Mouse (Mus musculus) lung, embryonic 15.5 days (tissue): ENCODE data around the gene Vmn1r176. TPM values are rescaled to one million over a fixed set of nuclear protein-coding genes. Genes with fewer than 3 reads are reported as not detected.
"Not testable (repeated sequence)": the region's sequence is repeated elsewhere in the genome, so short reads cannot be mapped to it uniquely, and the experiment has no call there.

ENCODE experiments used
- ATAC-seq: fragments of 200-750 bp; cut with Nextera tagmentation; 2 replicates; pipeline ENCODE4 v1.8.0; 2017; ENCODE audit warnings: moderate number of reproducible peaks, borderline replicate concordance; ENCODE audit not compliant: low FRiP score, low TSS enrichment; ENCODE audit errors: extremely low read depth
- H3K27ac ChIP-seq: fragments of 300-500 bp; sonication (generic); 2 replicates; pipeline ENCODE4 v1.5.1; 2015; ENCODE audit warnings: moderate library complexity, mild to moderate bottlenecking, inconsistent platforms
- H3K27me3 ChIP-seq: fragments of 300-500 bp; sonication (generic); 2 replicates; pipeline ENCODE4 v1.6.1; 2015; ENCODE audit warnings: inconsistent platforms
- H3K36me3 ChIP-seq: fragments of 300-500 bp; sonication (generic); 2 replicates; pipeline ENCODE4 v1.6.1; 2015; ENCODE audit warnings: inconsistent platforms
- H3K4me1 ChIP-seq: fragments of 300-500 bp; sonication (generic); 2 replicates; pipeline ENCODE4 v1.6.1; 2015; ENCODE audit warnings: inconsistent platforms
- H3K4me2 ChIP-seq: fragments of 300-500 bp; sonication (generic); 2 replicates; pipeline ENCODE4 v1.6.1; 2015; ENCODE audit warnings: inconsistent platforms, mild to moderate bottlenecking, moderate library complexity
- H3K4me3 ChIP-seq: fragments of 300-500 bp; sonication (generic); 2 replicates; pipeline ENCODE4 v1.5.1; 2015; ENCODE audit warnings: mild to moderate bottlenecking, inconsistent platforms
- H3K9ac ChIP-seq: fragments of 300-500 bp; sonication (generic); 2 replicates; pipeline ENCODE4 v1.6.1; 2015; ENCODE audit warnings: inconsistent platforms
- H3K9me3 ChIP-seq: fragments of 300-500 bp; sonication (generic); 2 replicates; pipeline ENCODE4 v1.6.1; 2016; ENCODE audit warnings: inconsistent platforms
- WGBS: fragments of 180-500 bp; shearing (Covaris S2); methylation state at CpG from one replicate; pipeline ENCODE4 v1.1.7; 2015; 5-methylcytosine and 5-hydroxymethylcytosine counted together
- polyA plus RNA-seq: library from polyadenylated mRNA; unstranded; fragments of >200 nt; fragmentation: Nextera tagmentation; extraction: Ambion mirVana; gene quantifications from 2 replicates; pipeline ENCODE4 v1.2.1, GENCODE M21; 2015

Vmn1r176 gene
- polyA plus RNA-seq, result not detected in 2 replicates

GRCm38 (mm10) chr7:23837272-23837671 lies at the start of gene Vmn1r176:
Vmn1r176 (minus strand) TSS chr7:23837372.
- H3K4me1 ChIP-seq, H3K9ac ChIP-seq, H3K36me3 ChIP-seq, H3K27ac ChIP-seq, ATAC-seq, H3K27me3 ChIP-seq, H3K4me3 ChIP-seq, H3K4me2 ChIP-seq, H3K9me3 ChIP-seq: not testable (repeated sequence)
- no CpG with 5 or more reads among the region's 1 CpGs for WGBS

DNA sequence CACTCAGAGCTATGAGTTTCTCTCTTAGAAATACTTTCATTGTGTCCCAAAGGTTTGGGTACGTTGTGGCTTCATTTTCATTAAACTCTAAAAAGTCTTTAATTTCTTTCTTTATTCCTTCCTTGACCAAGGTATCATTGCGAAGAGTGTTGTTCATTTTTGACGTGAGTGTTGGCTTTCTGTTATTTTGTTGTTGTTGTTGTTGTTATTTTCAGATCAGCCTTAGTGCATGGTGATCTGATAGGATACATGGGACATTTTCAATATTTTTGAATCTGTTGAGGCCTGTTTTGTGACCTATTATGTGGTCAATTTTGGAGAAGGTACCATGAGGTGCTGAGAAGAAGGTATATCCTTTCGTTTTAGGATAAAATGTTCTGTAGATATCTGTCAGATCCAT lies 39.7 kb upstream of the Vmn1r176 start:
- H3K9ac ChIP-seq, H3K27ac ChIP-seq, H3K4me1 ChIP-seq, H3K36me3 ChIP-seq, H3K27me3 ChIP-seq, ATAC-seq, H3K9me3 ChIP-seq, H3K4me3 ChIP-seq, H3K4me2 ChIP-seq: not testable (repeated sequence)
- 54% methylated on average over 4 of the region's 4 CpGs for WGBS

DNA sequence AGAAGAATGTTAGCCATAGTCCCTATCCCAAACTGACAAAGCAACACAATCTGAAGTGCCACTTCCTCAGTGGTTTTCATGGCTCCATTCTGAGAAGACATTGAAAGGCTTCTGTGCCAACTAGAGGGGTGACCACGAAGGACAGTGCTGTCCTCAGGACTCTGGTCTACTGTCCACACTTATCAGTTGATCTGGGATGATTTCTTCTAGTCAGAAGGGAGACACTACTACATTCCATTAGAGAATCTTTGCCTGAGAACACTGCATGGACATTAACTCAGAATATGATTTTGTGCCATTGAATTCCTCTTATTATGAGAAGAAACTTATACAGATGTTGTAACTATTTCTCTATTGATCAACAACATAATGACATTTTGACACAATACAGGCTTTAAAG lies 29.2 kb upstream of the Vmn1r176 start, which contains the start of gene Vmn1r177:
Gene Vmn1r177 (minus strand): TSS at position 101 of the 400 bp plus-strand sequence.
- not testable (repeated sequence) for H3K4me3 ChIP-seq, H3K9ac ChIP-seq, H3K4me2 ChIP-seq, H3K9me3 ChIP-seq, ATAC-seq, H3K27me3 ChIP-seq, H3K4me1 ChIP-seq, H3K36me3 ChIP-seq, H3K27ac ChIP-seq
- WGBS, result 10% methylated on average over 1 of the region's 1 CpGs

DNA sequence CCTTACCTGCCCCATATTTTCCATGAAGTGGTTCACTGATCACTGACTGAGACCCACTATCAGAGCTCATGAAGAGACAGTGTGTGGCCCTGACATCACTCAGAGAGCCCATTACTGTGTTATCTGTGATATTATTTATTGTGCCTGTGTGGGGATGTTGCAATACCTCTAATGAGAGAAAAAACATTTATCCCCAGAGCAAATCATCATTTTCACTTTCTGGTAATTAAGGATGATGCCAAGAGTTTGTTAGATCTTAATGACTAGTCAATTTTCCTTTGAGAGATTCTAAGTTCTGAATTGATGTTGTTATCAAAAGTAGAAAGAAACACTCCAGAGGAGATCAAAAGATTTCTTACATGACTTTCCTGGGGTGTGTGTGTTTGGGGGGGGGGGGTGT lies 26.6 kb downstream of the Vmn1r176 start, which contains the start of gene Vmn1r175:
Gene Vmn1r175 (minus strand): TSS at position 101 of the 400 bp plus-strand sequence.
- H3K4me2 ChIP-seq, H3K27me3 ChIP-seq, H3K36me3 ChIP-seq, H3K27ac ChIP-seq, H3K9me3 ChIP-seq, H3K4me3 ChIP-seq, ATAC-seq, H3K9ac ChIP-seq, H3K4me1 ChIP-seq: not testable (repeated sequence)

- no peak overlapping the region for H3K9ac ChIP-seq
- WGBS, result 76% methylated on average over 6 of the region's 6 CpGs
- H3K27me3 ChIP-seq, result no peaks in the 10 kb centered on the region
- peaks cover 10% of the 10 kb centered on the region; the same call in 1 of the 2 replicates for H3K9me3 ChIP-seq
- no peak overlapping the region for H3K27ac ChIP-seq
- no peak overlapping the region for H3K4me2 ChIP-seq
- no peak overlapping the region for H3K4me3 ChIP-seq
- H3K4me1 ChIP-seq, result no peaks in the 10 kb centered on the region
- no peaks in the 10 kb centered on the region for H3K36me3 ChIP-seq
- no peak for ATAC-seq
Observed at GRCm38 (mm10) chr7:23784526-23784925, 52.6 kb downstream of the Vmn1r176 start.

Other genes with a start within 250 kb of the Vmn1r176 start
- not detected in 2 replicates for gene Vmn1r170, start 231.2 kb downstream of the Vmn1r176 start, polyA plus RNA-seq
- gene Vmn1r171, start 206.7 kb downstream of the Vmn1r176 start, polyA plus RNA-seq, result not detected in 2 replicates
- gene Vmn1r172, start 179.1 kb downstream of the Vmn1r176 start, polyA plus RNA-seq, result not detected in 2 replicates
- gene Vmn1r173, start 136.7 kb downstream of the Vmn1r176 start, polyA plus RNA-seq, result not detected in 2 replicates
- gene Vmn1r174, start 85.1 kb downstream of the Vmn1r176 start, polyA plus RNA-seq, result not detected in 2 replicates
- gene Vmn1r175, start 26.7 kb downstream of the Vmn1r176 start, polyA plus RNA-seq, result not detected in 2 replicates
- gene Vmn1r177, start 29.1 kb upstream of the Vmn1r176 start, polyA plus RNA-seq, result not detected in 2 replicates
- gene Vmn1r178, start 54.6 kb upstream of the Vmn1r176 start, polyA plus RNA-seq, result not detected in 2 replicates
- not detected in 2 replicates for gene Vmn1r179, start 89.6 kb upstream of the Vmn1r176 start, polyA plus RNA-seq
- not detected in 2 replicates for gene Vmn1r180, start 113.3 kb upstream of the Vmn1r176 start, polyA plus RNA-seq
- not detected in 2 replicates for gene Vmn1r181, start 137.2 kb upstream of the Vmn1r176 start, polyA plus RNA-seq
- not detected in 2 replicates for gene V1rd19, start 164.3 kb upstream of the Vmn1r176 start, polyA plus RNA-seq
- not detected in 2 replicates for gene Vmn1r183, start 215.9 kb upstream of the Vmn1r176 start, polyA plus RNA-seq
- gene Zfp180, start 244.6 kb upstream of the Vmn1r176 start, polyA plus RNA-seq, result 18.3 and 19.6 TPM in 2 replicates